Mouse (Mus musculus): Measurements from ENCODE around the gene Gja5.
"Not testable (repeated sequence)": the region's sequence is repeated elsewhere in the genome, so short reads cannot be mapped to it uniquely, and the experiment has no call there.

Gja5 gene

DNA sequence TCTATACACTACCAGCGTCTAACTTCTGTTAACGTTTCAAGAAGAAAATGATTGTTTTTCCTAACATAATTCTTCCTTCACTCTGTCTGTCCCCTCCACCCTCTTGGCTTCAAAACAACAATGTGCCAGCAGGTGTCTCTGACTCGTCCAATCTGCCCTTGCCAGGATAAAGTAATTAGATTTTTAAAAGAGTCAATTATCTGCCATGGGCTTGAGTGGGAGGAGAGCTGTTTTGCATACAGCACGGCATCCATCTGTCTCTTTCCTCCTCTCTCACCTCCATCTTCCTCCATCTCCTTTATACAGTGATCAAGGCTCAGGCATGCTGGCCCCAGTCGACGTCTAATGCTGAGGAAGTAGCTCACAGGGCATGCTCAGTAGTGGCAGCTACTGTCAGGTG is 132.6 kb downstream of the Gja5 start:
- DNase-seq (ENCODE audit: low spot score): no peak

DNA sequence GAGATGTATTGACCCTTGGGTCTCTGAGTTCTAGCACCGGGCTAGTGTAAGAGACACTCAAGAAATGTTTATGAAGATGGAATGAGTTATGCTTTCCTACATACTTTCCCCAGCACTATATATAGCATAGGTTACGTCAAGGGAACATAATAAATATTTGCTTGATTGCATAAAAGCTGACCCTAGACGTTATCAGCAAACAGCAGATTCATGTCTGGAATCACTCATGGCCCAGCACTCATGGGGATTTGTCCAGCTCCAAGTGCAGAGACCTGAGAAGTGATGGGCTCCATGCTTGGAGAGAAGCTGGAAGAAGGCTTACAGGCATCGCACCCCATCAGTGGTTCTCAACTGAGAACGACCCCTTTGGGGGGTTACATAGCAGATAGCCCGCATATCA is 135.2 kb downstream of the Gja5 start:
- DNase-seq (ENCODE audit: low spot score): no peak

DNA sequence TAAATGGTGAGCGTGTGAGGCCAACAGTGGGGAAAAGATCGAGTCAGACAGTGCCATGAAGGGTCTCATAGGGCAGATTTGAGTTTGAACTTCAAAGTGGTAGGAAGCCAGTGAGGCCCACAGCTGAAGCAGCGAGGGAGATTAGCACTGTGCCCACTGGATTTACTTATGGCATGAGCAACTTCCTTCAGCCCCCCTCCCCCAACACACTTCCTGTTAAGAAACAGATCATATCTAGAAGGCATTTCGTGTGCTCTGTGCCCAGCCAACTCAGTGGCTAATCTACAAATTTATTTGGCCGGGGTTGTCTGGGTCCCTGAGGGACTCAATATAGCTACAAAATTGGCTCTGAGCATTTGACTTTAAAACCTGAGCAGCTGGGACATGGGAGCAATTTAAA is 139.7 kb downstream of the Gja5 start:
- DNase-seq (ENCODE audit: low spot score): no peak

DNA sequence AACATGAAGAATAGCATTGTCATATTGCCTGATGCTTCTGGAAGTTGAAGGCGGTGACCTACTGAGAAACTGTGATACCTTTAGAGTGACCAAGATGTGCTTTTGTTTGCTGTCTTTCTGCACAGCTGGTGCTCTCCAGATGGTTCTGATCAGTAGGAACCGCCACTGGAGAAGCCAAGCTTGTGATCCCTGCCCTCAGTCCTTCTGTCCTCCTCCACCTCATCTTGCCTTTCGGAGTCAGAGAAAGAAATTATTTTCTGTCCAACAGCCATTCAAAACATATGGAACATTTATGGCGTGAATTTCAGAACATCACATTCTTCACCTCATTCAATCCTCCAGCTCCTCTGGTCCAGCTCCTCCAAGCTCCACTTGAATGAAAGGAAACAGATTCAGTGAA is 143.3 kb downstream of the Gja5 start:
- DNase-seq (ENCODE audit: low spot score): no peak

DNA sequence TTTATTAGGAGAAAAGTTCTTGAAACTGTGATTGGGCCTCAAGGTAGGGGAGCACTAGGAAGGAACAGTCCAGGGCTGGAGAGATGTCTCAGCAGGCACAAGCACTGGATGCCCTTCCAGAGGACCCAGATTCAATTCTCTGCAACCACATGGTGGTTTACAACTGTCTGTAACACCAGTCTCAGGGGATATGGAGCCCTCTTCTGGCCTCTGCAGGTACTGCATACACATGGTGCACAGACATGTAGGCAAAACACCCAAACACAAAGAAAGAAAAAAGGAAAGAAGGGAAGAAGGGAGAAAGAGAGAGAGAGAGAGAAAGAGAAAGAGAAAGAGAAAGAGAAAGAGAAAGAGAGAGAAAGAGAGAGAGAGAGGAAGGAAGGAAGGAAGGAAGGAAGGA is 143.9 kb downstream of the Gja5 start:
- no peak for DNase-seq (ENCODE audit: low spot score)

DNA sequence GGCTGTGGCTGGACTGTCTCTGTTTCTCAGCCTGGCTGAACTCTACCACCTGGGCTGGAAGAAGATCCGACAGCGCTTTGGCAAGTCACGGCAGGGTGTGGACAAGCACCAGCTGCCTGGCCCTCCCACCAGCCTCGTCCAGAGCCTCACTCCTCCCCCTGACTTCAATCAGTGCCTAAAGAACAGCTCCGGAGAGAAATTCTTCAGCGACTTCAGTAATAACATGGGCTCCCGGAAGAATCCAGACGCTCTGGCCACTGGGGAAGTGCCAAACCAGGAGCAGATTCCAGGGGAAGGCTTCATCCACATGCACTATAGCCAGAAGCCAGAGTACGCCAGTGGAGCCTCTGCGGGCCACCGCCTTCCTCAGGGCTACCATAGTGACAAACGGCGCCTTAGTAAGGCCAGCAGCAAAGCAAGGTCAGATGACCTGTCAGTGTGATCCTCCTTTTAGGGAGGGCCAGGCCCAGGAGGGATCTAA is 146.8 kb downstream of the Gja5 start:
- no peak for DNase-seq (ENCODE audit: low spot score)

DNA sequence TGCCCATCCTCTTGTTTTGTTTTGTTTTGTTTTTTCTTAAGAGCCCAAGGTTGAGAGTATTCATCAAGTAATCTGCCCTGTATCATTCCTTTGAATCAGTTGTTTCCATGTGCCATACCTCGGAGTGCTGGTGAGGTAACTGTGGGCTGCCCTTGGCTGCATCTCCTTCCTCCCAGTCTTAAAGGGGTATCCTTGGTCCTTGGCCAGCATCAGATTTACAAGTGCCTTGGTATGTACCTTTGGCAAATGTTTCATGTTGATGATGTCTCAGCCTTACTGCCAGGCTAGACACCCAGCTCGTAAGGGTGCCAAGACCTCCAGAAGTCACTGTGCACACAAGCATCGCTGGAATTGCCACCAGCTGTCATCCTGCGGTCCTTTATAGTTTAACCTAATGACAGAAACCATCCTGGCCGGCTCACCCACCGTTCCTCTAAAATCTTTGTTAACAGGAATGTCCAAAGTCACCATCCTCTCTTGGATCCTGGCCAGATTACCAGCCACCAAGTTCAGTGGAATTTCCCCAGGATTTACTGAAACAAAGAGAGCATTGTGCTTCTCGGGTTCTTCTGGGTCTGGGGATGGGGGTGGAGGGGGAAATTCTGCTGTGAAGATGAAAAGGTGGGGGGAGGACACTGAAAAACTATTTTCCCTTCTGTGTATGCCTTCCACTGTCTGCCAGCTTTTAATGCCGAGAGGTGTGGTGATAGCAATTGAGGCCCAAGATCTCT is 147.7 kb downstream of the Gja5 start:
- DNase-seq (ENCODE audit: low spot score): no peak

DNA sequence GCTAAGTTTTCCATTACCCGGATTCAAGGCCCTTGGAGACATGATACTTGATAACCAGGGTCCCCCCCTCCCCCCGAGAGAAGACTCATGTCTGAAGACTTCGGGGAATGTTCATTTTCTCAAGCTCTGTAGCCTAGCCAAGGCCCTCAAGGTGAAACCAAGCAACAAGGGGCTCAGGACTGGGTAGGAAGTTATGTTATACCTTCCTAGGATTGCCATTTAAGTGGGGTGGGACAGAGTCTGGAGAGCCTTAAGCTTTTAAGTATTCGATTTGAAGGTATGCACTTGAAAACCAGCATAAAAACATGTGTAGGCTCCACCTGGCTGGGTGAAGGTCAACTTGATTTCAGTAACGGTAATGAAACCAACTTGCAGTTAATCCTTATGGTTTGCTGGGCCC is 154.2 kb downstream of the Gja5 start:
- no peak for DNase-seq (ENCODE audit: low spot score)

DNA sequence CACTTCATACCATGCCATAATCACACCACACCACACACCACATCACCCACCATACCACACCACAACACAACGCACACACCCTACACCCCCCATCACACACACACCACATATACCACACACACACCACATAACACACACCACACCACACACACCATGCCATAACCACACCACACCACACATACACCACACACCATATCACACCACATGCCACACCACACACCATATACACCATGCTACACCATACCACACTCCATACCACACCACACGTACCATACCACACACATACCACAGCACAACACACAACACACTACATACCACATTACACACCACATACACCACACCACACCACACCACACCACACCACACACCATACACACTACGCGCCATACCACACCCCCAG is 155.6 kb downstream of the Gja5 start:
- DNase-seq (ENCODE audit: low spot score): no peak

DNA sequence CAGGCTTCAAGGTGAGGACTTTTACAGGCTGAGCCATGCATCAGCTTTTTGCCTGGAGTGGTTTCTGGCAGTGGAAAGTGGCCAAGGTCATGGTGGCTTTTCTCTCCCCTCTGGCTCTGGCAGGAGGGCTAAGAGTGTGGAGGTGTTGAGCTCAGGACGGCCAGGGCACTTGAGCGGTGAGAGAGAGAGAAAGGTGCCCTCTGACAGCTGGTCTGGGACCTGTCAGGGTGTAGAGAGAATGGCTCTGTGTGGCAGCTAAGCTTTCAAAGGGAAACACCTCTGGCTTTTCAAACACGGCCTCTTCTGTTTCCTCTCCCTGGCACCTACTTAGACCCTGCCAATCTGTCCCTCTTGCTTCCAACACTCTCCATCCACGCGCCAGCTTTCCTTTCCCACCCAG is 158.3 kb downstream of the Gja5 start:
- no peak for DNase-seq (ENCODE audit: low spot score)

DNA sequence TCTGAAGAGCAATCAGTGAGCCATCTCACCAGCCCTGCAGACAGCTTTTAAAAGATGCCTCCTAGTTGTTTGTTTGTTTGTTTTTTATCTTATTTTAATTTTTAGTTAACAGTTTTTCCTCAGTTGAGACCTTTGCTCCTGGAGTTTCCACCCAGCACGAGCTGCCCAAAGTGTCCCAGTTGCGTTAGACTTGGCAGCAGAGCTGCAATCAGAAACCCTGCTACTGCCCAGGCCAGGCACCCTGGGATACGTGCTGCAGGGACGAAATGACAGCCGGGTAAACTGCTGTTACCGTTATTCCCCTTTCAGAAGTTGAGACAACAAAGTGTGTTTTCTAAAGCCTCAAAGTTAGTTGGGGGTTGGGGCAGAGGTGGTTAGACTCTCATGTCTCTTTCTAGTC is 159.6 kb downstream of the Gja5 start:
- DNase-seq (ENCODE audit: low spot score): no peak

DNA sequence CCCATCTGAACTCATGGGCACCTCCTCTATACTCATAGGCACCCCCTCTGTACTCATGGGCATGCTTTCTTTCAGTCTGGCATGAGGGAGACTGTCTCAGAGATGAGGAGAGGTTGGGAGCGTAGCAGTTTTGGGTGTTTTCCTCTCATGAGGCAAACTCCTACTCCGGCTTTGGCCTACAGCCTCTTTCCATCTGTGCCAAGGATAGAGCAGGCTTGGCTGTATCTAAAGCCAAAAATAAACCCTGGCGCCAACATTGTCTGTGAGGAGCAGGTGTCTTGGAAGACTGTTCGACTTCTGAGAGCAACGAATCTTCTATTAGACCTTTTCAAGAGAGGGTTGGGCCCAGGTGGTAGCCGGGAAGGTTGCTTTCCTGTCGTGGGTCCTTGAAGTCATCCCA is 165.1 kb downstream of the Gja5 start:
- not testable (repeated sequence) for DNase-seq (ENCODE audit: low spot score)

DNA sequence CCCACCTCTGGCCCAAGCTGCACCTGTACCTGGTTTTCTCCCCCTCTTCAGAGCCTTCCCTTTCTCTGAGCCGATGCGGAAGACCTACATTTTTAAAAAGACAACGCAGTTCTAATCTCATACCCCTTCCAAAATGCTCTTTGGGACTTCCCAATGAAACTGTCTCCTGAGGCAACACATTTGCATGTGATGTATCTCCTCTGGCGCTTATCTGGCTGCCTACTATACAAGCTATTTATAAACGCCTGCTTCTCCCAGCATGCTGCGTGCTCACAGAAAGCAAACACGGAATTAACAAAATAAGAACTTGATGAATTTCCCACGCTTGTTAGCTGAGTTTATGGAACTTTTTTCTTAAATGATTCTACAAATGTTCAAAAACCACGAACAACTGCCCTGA is 167.4 kb downstream of the Gja5 start:
- not testable (repeated sequence) for DNase-seq (ENCODE audit: low spot score)

DNA sequence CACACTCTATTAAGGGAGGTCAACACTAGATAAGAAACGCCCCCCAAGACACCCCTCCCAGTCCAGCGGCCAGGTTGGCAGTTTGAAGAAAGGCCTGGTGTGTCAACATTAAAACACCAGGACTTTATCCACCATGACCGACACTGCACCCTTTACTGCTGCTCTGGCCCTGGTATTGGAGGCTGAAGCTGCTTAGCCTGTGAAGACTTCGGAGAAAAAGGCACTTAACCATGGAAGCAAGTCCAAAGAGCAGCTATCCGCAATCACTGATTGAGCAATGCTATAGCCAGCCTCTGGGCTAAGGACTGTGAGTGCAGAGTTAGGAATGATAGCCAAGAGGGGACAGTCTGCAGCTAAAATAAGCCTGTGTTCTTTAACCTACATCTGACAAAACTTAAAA is 167.9 kb downstream of the Gja5 start:
- DNase-seq (ENCODE audit: low spot score): not testable (repeated sequence)

DNA sequence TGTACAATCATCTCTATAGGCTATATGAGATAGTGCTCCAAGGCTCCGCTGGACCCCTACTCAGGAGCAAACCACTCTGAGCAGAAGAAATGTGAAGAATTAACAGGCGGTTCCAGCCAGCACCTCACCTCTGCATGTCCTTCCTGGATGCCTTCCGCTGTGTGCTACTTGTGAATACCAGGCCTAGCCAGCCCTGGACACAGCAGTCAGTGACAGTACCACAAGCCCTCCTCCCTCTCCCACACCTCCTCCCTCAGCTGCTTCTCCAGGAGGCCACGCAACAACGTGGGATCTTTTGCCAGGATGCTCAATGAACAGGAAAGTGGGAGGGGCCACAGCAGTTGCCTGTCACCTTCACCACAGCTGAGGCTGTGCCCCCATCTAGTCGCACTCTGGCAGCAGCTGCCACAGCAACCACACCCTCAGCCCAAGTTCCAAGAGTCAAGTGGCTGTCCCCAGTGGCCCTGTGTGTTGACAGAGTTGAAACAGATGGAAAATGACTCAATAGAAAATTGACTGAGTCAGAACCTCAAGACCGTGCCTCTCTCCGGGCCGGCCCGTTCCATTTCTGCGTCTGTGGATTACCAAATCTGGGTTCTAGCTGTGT is 171.4 kb downstream of the Gja5 start:
- DNase-seq (ENCODE audit: low spot score): not testable (repeated sequence)

DNA sequence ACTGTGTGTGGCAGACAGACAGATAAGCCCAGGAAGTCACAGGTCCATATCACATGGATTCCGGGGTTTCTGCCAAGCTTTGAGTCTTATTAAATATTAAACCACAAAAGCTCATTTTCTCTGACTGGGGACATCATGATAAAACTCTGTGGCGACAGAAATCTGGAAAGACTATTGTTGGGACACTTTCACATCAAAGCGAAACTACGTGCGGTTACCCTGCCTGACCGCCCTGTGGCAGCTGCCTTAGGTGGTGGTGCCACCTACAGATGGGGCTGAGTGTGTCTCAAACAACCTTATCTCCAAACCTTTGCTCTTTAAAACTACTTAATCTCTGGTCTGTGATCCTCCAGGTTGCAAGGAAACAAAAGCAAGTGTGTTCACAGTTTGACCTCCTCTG is 171.9 kb downstream of the Gja5 start:
- peak; percentile 4 for DNase-seq (ENCODE audit: low spot score)

DNA sequence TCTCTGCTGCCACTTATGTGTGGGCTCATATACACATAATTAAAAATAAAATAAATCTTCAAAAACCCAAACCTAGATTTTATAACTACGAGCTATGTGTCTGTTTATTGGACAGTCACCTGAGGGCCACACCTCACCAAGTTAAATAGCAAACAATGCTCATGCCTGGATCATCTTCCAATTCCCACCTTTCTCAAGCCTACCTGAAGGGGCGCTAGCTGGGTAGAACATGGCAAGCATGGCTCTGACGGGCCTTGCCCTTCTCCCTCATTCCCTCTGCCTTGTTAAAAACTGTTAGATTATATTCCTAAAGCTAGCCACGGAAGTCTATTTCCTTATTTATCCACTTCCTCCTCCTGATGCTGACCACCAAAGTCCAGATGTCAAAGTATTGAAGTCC is 173.9 kb downstream of the Gja5 start:
- no peak for DNase-seq (ENCODE audit: low spot score)

DNA sequence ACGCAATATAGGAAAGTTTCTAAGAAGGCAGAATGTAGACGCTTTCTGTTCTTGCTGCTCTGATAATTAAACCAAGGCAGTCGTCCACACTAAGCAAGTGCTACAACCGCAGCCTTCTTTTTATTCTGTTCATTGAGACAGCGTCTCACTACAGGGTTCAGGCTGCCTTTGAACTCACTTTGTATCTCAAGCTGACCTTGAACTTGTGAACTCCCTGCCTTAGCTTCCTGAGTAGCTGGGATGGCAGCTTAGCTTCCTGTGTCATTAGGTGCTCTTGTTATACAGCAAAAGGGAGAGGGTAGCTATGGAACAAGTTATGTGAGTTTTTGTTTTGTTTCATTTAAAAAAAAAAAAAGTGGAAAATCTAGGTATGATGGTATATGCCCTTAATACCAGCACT is 177.7 kb downstream of the Gja5 start:
- DNase-seq (ENCODE audit: low spot score): no peak

DNA sequence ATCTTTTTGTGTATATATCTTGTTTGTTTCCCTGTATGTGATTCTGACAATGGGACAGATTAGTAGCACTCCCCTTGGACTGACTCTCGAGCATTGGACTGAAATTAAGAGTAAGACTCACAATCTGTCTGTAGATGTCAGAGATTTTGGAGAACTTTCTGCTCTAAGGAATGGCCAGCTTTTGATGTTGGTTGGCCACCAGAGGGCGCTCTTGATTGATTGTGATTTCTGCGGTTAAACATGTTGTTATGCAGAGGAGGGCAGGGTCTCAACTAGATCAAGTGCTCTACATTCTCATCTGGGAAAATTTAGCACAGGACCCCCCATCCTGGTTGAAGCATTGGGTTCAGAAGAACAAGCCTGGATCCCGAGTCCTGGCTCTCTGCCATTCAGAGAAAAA is 182.8 kb downstream of the Gja5 start:
- DNase-seq (ENCODE audit: low spot score): peak; percentile 7

DNA sequence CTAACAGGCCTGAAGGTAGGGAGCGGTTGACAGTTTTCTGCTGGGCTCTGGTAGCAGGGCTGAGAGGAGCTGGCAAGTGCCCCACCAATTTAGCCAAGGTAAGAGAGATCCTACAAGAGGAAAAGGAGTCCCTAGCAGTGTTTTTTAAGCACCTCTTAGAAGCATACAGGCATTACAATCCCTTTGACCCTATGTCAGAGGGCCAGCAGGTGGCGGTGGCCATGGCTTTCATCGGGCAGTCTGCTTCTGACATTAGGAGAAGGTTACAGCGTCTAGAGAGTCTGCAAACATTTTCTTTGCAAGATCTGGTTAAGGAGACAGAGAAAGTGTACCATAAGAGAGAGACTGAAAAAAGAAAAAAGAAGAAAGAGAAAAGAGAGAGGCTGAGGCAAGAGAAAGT is 183.8 kb downstream of the Gja5 start:
- not testable (repeated sequence) for DNase-seq (ENCODE audit: low spot score)

DNA sequence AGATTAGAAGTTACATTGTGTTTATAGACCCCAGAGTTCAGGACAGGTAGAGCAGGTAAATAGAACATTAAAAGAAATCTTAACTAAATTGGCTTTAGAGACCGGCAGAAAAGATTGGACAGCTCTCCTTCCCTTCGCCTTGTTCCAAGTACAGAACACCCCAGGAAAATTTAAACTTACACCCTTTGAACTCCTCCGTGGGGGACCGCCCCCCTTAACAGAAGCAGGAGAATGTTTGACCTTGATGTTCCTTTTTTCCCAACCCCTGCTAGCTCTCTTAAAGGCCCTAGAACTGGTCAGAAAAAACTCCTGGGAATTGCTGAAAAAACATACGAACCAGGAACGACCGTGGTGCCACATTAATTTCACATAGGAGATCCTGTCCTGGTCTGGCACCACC is 187.5 kb downstream of the Gja5 start:
- not testable (repeated sequence) for DNase-seq (ENCODE audit: low spot score)

DNA sequence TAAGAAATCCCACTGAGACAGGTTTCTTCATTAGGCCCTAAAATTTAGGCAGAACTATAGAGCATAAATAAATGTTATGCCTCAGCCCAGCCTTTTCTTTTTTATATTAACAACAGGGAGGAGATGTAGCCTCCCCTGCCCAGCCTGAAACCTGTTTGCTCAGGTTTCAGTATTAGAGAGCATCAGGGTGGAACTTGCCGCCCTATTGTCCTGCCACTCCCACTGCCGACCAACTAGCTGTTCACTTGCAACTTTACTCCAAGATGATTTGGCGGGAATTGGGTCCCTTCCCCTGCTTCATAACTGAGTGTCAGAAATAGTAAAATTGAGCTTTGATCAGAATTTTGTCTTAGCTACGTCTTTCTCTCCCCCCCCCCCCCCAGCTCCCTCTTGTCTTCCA is 192.2 kb downstream of the Gja5 start:
- not testable (repeated sequence) for DNase-seq (ENCODE audit: low spot score)

DNA sequence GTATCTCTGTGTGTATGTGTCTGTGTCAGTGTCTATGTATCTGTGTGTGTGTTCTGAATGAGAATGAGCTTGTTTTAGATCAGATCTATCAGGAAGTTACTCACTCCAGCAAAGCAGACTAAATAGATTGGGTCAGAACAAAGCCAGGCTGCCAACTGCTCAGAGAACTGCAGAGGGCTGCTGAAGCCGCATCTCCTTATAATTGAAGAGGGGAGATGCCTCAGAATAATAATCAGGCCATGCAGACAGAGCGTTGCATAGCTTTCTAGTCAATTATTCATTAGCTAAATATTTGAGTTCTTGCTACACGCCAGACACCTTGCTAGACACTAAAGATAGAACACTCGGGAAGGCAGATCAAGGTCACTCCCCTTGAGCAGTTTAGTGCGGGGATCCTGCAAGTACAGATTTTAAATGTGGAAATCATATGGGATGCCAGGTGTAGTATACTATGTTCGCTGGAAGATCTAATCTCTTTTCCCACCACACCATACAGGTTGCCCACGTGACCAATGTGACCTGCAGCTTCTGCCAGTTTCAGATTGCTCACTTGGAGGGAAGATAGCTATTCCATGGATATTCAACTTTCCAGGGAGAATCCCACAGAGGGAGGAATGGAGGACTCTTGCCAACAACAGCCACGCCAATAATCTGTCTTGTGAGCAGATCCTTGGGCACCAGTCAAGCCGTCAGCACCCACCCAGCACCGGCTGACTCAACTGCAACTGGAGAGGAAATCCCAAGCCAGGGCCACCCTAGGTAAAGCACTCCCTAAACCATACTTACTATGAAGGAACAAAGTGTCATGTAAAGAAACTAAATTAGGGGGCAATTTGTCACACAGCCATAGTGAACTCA is 196.5 kb downstream of the Gja5 start:
- DNase-seq (ENCODE audit: low spot score): no peak

Measured in spleen, adult 12 weeks (tissue).